Mouse (Mus musculus) left cerebral cortex, adult 11 months (tissue): ENCODE data around the gene Gars.

Experiments used
- DNase-seq: peaks from one replicate; pipeline ENCODE4 v3.0.0; 2022; ENCODE audit warnings: low spot score

Gars gene

GRCm38 (mm10) chr6:55098030-55098429 is 60.2 kb downstream of the Gars start:
- no peak for DNase-seq

- DNase-seq = no peak
Measured at GRCm38 (mm10) chr6:55098603-55099002, 60.8 kb downstream of the Gars start.

GRCm38 (mm10) chr6:55108358-55108757 is 70.6 kb downstream of the Gars start:
- no peak for DNase-seq

- no peak for DNase-seq
Measured at GRCm38 (mm10) chr6:55117325-55118109, 79.7 kb downstream of the Gars start.

GRCm38 (mm10) chr6:55123056-55123455 is 85.2 kb downstream of the Gars start:
- no peak for DNase-seq

- DNase-seq = no peak
Measured at GRCm38 (mm10) chr6:55126576-55126975, 88.8 kb downstream of the Gars start.

- no peak for DNase-seq
Measured at GRCm38 (mm10) chr6:55128391-55128790, 90.6 kb downstream of the Gars start.
